Mouse (Mus musculus) ES-E14 (cell line): Measurements from ENCODE around the gene Zfp36l2.

ENCODE experiments used
- HCFC1 ChIP-seq: IDR thresholded peaks from 2 replicates; pipeline ENCODE4 v1.6.1; 2012; ENCODE audit warnings: low read length, inconsistent platforms, borderline replicate concordance; ENCODE audit not compliant: insufficient read depth
- MAFK ChIP-seq: IDR thresholded peaks from 2 replicates; pipeline ENCODE4 v1.6.1; 2014; ENCODE audit warnings: mild to moderate bottlenecking, low read depth, low read length, inconsistent platforms; ENCODE audit not compliant: insufficient read depth
- ZC3H11A ChIP-seq: IDR thresholded peaks from 2 replicates; pipeline ENCODE4 v1.6.1; 2012; ENCODE audit warnings: low read depth, mild to moderate bottlenecking, inconsistent platforms, low read length, borderline replicate concordance

DNA sequence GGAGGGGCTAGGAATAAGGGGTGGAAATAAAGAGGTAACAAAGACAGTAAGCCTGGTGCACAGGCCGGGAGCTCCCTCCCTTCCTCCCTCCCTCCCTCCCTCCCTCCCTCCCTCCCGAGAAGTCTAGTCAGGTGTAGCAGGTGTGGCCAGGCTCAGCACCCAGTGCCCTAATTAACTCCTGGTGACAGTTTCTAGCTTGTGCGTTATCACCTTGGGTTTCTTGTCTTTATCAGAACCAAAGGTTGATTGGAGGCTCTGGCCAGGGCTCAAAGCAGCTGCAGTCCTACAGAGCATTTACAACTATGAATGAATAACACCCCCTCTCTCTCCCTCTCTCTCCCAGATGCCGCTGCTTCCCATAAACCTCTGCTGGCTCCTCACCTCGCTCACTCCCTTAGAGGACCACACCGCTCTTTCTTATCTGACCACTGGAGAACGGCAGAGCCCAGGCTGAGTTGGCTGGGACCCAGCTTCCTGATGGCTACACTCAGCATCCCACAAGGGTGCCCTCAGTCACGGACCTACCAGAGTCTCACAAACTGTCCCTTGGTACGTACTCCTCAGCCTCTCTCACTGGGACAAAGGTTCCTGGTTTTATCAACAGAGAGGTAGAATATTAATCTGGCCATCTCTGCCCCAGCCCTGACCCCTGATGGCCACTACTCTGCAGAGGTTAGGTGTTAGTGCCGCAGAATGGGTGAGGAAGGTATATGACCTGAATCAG is 50.9 kb downstream of the Zfp36l2 start:
- TF ChIP-seq MAFK, result no peak
- no peak for TF ChIP-seq HCFC1
- TF ChIP-seq ZC3H11A, result no peak
